Mouse (Mus musculus) small intestine, adult 2 months (tissue): ENCODE measurements around the gene Tmem184a.

ENCODE experiments used
- CTCF ChIP-seq: fragments of 200-500 bp; IDR thresholded peaks from 2 replicates; pipeline ENCODE4 v1.5.1; 2012; ENCODE audit warnings: low read depth, mild to moderate bottlenecking, control low read depth, inconsistent platforms, low read length, moderate library complexity, mixed read lengths; ENCODE audit not compliant: insufficient replicate concordance, insufficient read length; ENCODE audit errors: extremely low read depth
- POLR2A ChIP-seq: fragments of 200-500 bp; IDR thresholded peaks from 2 replicates; pipeline ENCODE4 v1.6.1; 2012; ENCODE audit warnings: low read depth, mild to moderate bottlenecking, control low read depth, inconsistent platforms, low read length, moderate library complexity

DNA sequence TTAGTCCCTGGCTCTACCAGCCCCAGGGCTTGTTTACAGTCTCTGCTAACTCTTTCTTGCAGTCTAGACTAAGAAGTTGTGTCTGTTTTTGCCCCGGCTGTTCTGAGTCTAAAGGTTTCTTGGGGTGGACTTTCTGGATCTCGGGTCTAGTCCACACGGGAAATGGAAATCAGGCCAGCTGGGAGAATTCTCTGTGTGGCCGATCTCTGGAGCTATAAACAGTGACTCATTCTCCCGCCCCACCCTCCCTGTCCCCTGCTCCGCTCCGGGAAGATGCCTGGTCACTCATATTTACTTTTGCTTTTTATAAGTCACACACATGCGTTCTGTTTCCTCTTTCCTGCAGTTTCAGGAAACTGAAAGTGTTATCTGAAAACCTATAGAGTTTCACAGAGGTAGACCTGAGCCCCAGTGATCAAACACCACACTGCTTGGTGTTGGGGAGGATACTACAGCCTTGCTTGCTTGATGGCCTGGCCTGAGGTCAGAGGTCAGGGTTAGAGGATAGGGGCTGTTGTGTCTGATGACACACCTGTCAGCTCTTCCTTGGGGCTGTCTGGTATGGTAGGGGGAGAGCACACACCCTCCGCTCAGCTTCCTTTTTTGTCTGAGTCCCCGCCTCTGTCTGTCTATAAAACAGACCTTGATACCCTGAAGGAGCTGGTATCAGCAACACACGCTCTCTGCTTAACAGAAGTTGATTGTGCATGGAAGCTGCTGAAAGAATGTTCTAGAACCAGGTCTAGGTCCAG lies 26.2 kb downstream of the Tmem184a start:
- TF ChIP-seq CTCF, result no peak
- no peak; the same call in 1 of the 2 replicates for TF ChIP-seq POLR2A
